Mouse (Mus musculus): ENCODE measurements around the gene Dnajc13.

The Dnajc13 gene

DNA sequence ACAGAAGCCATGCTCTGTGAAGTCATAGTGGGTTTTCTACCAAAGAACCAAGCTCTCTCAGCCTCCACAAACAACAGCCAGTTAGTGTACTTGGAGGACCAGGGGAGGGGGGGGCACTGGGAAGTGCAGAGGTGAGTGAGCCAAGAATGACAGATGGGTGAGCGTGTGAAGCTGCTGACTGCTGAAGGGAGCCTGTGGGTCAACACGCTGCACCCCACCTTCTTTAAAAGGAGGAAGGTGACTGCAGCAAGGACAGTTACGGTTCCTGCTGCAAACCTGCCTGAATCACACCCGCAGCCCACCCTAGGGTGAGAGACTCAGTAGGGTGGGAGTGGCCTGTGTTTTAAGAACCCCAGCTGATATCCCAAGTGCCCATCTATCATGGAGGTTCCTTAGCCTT, 81.1 kb downstream of the Dnajc13 start:
- peak; percentile 73 to 80 for DNase-seq

- DNase-seq = no peak
Observed at GRCm38 (mm10) chr9:104180046-104180445, 82.7 kb downstream of the Dnajc13 start.

DNA sequence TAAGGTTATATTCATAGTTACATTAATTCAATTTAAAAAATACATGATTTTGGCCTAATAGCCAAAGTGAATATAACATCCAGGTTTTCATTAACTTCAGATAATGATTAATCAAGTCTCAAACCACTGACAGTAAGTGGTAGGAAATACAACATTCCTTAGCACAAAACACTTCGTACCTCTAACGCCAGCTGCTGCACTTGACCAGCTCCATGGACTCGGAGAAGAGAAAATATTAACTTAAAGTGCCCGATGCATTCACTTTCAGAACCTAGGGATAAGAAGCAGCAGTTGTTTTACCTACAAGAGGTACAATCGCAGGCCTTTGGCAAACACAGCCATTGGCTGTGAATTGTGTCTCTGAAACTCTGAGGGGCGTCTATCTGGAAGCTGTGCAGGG, 90.4 kb downstream of the Dnajc13 start:
- no peak for DNase-seq

GRCm38 (mm10) chr9:104171651-104172050, 91.1 kb downstream of the Dnajc13 start:
- no peak for DNase-seq

GRCm38 (mm10) chr9:104169986-104170385, 92.7 kb downstream of the Dnajc13 start:
- no peak for DNase-seq

DNA sequence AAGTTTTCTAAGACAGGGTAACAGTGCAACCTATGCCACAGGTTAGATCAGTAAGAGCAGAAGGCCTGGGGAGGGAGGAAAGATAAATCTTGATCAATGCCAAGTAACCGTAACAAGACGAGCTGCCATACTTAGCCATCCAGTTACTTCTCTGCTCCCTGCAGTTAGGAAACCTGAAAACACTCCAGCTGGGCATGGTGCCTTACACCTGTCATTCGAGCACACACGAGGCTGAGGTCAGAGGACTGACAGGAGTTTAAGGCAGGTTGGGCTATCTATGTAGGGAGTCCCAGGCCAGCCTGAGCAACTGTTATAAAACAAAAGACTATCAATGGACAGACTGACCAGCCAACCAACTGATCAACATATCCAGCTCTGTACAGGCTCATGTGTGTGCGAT, 96.8 kb downstream of the Dnajc13 start:
- no peak for DNase-seq

DNA sequence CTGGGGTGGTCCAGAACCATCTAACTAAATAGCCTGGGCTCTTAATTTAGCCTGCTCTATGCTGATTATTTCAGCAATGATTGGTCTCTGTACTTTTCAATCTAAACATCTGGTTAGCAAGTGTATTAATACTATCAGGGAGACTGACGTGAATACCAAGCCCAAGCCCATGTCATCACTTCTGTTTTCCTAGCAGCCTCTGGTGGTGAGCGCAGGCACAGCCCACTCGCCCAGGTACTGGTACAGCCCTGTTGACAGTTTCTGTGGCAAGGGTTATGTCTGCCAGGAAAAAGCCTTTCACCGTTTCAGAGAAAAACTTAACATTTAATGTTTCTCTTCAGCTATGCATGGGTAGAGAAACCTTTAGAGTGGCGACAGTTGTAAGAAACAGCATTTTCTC, 98.5 kb downstream of the Dnajc13 start:
- DNase-seq = no peak

DNA sequence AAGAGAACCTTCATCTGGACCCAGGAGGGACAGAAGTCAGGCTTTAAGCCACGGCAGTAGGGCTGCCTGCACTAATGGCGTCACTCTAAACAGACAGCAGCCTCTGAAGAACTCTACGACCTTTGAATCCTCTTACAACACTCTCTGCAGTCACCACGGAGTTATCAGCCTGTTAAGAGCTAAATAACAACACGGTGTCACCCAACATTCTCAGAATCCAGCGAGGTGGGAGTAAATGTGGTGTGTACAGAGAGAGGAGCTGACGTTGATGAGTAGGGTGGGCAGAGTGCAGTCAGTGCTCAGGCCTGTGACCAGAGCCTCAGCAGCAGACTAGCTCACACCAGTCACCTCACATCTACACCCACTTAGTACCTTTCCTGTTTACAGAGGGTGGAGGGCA, 101.6 kb downstream of the Dnajc13 start:
- DNase-seq = no peak

DNA sequence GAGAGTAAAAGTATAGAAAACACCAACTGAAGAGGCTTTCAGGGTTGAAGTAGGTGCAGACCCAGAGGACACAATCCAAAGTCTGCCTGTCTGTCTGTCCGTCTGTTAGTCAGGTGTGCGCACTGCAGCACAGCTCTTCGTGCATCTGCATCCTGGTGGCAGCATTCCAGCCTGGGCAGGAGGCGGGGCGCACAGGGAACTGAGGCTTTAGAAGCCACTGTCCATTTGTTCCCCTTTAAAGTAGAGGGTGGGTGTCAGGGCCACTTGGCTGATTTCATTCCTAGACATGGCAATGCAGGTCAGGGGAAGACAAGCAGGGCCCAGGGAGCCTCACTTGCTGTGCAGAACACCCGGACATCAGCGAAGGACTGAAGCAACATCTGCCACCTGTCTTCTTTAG, 105.4 kb downstream of the Dnajc13 start:
- no peak for DNase-seq

DNA sequence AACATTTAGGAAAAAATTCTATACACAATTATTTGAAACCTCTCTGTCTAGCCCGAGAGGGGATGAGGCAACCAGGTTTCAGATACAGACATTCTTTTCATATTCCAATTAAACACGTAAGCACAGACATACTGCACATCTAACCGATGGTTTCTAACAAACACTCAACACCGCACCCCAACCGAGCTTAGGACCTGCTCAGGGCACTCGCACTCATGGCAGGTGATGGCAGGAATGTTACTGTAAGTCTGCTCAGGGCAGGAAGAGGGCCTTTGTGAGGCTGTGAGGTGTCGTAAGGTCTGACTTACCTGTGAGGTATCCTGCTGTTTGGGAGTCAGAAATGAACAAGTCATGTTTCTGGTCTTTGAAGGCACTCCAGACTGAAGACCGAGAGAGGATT, 106.2 kb downstream of the Dnajc13 start:
- DNase-seq = no peak

- DNase-seq = no peak
Observed at GRCm38 (mm10) chr9:104155100-104155715, 107.5 kb downstream of the Dnajc13 start.

DNA sequence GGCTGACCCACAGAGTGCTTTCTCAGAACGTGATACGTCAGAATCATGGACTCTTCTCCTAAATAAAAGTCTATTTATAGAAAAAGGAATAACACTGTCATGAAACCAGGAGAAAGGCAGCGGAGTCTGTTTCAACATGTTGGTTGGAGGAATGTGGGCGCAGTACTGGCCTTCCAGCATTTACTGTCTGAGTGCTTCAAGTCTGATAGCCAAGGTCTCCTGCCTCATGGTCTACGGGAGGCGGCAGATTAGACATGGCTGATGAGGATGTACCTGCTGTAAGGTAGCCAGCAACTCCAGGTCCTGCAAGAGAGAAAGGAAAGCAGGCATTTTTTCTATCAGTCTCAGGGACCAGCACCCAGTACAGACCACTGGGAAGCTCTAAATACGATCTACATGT, 110.6 kb downstream of the Dnajc13 start:
- no peak for DNase-seq

- no peak for DNase-seq
Observed at GRCm38 (mm10) chr9:104148969-104149368, 113.8 kb downstream of the Dnajc13 start.

DNA sequence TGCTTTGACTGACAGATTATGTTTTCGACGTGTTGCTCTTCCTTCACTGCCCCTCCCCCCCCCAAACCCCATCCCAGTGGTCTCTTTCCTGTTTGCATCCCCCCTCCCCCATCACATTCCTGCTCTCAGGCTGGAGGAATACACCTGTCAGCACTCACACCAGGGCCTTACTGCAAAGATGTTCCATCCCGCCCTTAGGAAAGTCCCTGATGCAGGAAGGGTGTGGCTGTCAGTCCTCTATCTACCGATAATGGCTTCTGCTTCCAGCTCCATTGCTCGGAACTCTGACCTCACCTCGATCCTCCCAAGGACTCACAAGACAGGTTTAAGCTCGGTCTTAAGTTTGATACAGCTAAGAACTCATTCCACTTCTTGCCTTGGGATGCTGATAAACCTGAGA, 116.0 kb downstream of the Dnajc13 start:
- no peak for DNase-seq

- peak in 1 of 2 experiments; percentile 21 for DNase-seq
Observed at GRCm38 (mm10) chr9:104144314-104144996, 118.3 kb downstream of the Dnajc13 start.

- no peak for DNase-seq
Observed at GRCm38 (mm10) chr9:104142805-104143204, 119.9 kb downstream of the Dnajc13 start.

GRCm38 (mm10) chr9:104140351-104140750, 122.4 kb downstream of the Dnajc13 start:
- no peak for DNase-seq

- DNase-seq = no peak
Observed at GRCm38 (mm10) chr9:104130141-104130755, 132.5 kb downstream of the Dnajc13 start.

DNA sequence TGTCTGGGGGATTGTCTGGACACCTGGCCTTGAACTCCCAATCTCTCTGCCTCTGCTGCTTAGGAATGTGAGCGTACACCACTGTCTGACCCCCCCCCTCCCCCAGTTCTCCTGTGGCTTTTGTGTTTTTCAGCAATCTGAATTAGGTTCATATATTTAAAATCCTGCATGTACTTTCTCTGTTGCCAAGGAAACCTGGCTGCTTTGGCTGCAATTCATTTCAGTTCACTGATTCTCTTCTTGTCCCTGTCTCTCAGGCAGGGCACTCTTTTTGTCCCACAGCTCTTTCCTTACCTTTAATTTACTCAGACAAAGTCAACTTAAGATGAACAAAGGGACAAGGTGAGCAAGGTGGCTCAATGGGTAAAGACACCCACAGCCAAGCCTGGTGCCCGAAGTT, 134.6 kb downstream of the Dnajc13 start:
- DNase-seq = no peak

- no peak for DNase-seq
Observed at GRCm38 (mm10) chr9:104126833-104127232, 135.9 kb downstream of the Dnajc13 start, which contains the start of gene Ackr4. Gene Ackr4 (minus strand): TSS chr9:104126933.

DNA sequence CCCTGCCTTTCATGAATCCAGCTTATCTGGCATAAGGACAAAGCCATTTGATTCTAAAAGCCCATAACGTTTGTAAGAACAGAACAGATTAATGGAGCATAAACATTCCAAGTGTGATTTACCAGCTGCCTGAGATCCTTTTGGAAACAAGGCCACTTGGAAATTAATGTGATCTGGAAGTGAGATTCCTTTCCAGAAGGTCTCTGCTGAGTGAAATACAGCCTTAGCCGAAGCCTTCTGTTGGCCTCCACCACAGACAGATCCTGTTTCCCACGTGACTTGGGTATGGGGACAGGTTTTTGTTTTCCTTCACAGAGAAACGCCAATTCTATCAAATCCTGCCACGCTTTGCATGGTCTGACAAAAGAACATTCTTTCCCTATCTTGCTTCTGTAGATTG, 139.1 kb downstream of the Dnajc13 start:
- DNase-seq = no peak

GRCm38 (mm10) chr9:104123101-104123500, 139.6 kb downstream of the Dnajc13 start:
- DNase-seq = no peak

- no peak for DNase-seq
Observed at GRCm38 (mm10) chr9:104109151-104109550, 153.6 kb downstream of the Dnajc13 start.

DNA sequence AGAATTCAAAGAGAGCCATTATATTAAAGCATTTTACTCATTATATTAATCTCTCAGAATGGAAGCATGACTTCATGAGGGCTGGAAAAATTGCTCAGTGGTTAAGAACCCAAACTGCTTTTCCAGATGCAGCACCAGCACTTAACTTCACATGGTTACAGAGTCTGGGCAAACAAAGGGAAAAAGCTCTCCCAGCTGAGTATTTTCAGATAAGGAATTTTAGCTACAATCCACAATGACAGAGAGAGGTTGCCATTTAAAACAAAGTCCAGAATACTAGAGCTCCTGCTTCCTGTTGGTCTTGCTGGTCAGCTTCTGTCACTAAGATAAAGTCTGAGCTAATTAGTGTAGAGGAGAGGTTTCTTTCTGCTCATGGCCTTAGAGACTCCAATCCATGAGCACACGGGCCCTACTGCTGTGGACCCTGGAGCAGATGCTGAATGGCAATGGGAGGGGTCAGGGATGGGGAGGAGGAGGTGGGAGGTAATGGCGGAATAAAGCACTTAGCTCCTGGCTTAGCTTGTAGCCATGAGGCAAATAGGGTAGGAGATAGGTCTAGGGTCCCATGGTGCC, 154.1 kb downstream of the Dnajc13 start:
- DNase-seq = no peak
